Mouse (Mus musculus): ENCODE results near the gene Tmtc1. TPM values are rescaled to one million over a fixed set of nuclear protein-coding genes. Genes with fewer than 3 reads are reported as not detected.

Gene Tmtc1
- polyA plus RNA-seq, 1 experiment from 2014 or later: 0.81 TPM

GRCm38 (mm10) chr6:148397270-148397669, 46.9 kb downstream of the Tmtc1 start:
- Histone ChIP-seq H3K27me3 (ENCODE audit: control insufficient read depth, insufficient read depth, low read length) (no peaks in the 10 kb centered on the region), H3K9ac (replicated peaks; ENCODE audit: low read length) (no peak overlapping the region), H3K4me1 (ENCODE audit: control insufficient read depth, insufficient read depth, low read length) (no peaks in the 10 kb centered on the region), H3K9me3 (replicated peaks; ENCODE audit: control insufficient read depth, low read length) (no peaks in the 10 kb centered on the region), H3K36me3 (replicated peaks; ENCODE audit: control insufficient read depth, insufficient read depth, low read depth, low read length) (no peaks in the 10 kb centered on the region), H3K27ac (replicated peaks; ENCODE audit: low read depth, low read length) (no peak overlapping the region), H3K4me3 (ENCODE audit: low read depth, low read length) (no peak overlapping the region), H3K4me2 (ENCODE audit: low read depth, low read length) (no peak overlapping the region)
- ATAC-seq (replicated peaks; ENCODE audit: insufficient number of reproducible peaks, low FRiP score, low TSS enrichment, low read depth) (no peak), DNase-seq (ENCODE audit: low spot score) (no peak)
- 90% methylated on average over 5 of the region's 5 CpGs for WGBS

GRCm38 (mm10) chr6:148395272-148395671, 48.9 kb downstream of the Tmtc1 start:
- H3K27ac ChIP-seq (replicated peaks; ENCODE audit: low read depth, low read length): no peak overlapping the region
- no peaks in the 10 kb centered on the region for H3K4me1 ChIP-seq (ENCODE audit: control insufficient read depth, insufficient read depth, low read length)
- no peaks in the 10 kb centered on the region for H3K36me3 ChIP-seq (replicated peaks; ENCODE audit: control insufficient read depth, insufficient read depth, low read depth, low read length)
- no peaks in the 10 kb centered on the region for H3K9me3 ChIP-seq (replicated peaks; ENCODE audit: control insufficient read depth, low read length)
- no peaks in the 10 kb centered on the region for H3K27me3 ChIP-seq (ENCODE audit: control insufficient read depth, insufficient read depth, low read length)
- ATAC-seq (replicated peaks; ENCODE audit: insufficient number of reproducible peaks, low FRiP score, low TSS enrichment, low read depth): no peak
- no peak overlapping the region for H3K4me3 ChIP-seq (ENCODE audit: low read depth, low read length)
- H3K4me2 ChIP-seq (ENCODE audit: low read depth, low read length): no peak overlapping the region
- no peak for DNase-seq (ENCODE audit: low spot score)
- H3K9ac ChIP-seq (replicated peaks; ENCODE audit: low read length): no peak overlapping the region
- 86% methylated on average over 3 of the region's 3 CpGs for WGBS

GRCm38 (mm10) chr6:148394294-148394693, 49.9 kb downstream of the Tmtc1 start:
- 90% methylated on average over 3 of the region's 3 CpGs for WGBS
- no peak overlapping the region for H3K4me3 ChIP-seq (ENCODE audit: low read depth, low read length)
- H3K27me3 ChIP-seq (ENCODE audit: control insufficient read depth, insufficient read depth, low read length): no peaks in the 10 kb centered on the region
- H3K27ac ChIP-seq (replicated peaks; ENCODE audit: low read depth, low read length): no peak overlapping the region
- no peaks in the 10 kb centered on the region for H3K9me3 ChIP-seq (replicated peaks; ENCODE audit: control insufficient read depth, low read length)
- H3K4me2 ChIP-seq (ENCODE audit: low read depth, low read length): no peak overlapping the region
- H3K4me1 ChIP-seq (ENCODE audit: control insufficient read depth, insufficient read depth, low read length): no peaks in the 10 kb centered on the region
- no peaks in the 10 kb centered on the region for H3K36me3 ChIP-seq (replicated peaks; ENCODE audit: control insufficient read depth, insufficient read depth, low read depth, low read length)
- ATAC-seq (replicated peaks; ENCODE audit: insufficient number of reproducible peaks, low FRiP score, low TSS enrichment, low read depth) (no peak), DNase-seq (ENCODE audit: low spot score) (no peak)
- no peak overlapping the region for H3K9ac ChIP-seq (replicated peaks; ENCODE audit: low read length)

- 41% methylated on average over 10 of the region's 10 CpGs for WGBS
Observed at GRCm38 (mm10) chr6:148392147-148392546, 52.0 kb downstream of the Tmtc1 start.

GRCm38 (mm10) chr6:148391286-148391685, 52.9 kb downstream of the Tmtc1 start:
- no peaks in the 10 kb centered on the region for H3K4me1 ChIP-seq (ENCODE audit: control insufficient read depth, insufficient read depth, low read length)
- H3K4me3 ChIP-seq (ENCODE audit: low read depth, low read length): no peak overlapping the region
- ATAC-seq (replicated peaks; ENCODE audit: insufficient number of reproducible peaks, low FRiP score, low TSS enrichment, low read depth) (no peak), DNase-seq (ENCODE audit: low spot score) (no peak)
- no peak overlapping the region for H3K27ac ChIP-seq (replicated peaks; ENCODE audit: low read depth, low read length)
- H3K9me3 ChIP-seq (replicated peaks; ENCODE audit: control insufficient read depth, low read length): no peaks in the 10 kb centered on the region
- no peak overlapping the region for H3K4me2 ChIP-seq (ENCODE audit: low read depth, low read length)
- H3K36me3 ChIP-seq (replicated peaks; ENCODE audit: control insufficient read depth, insufficient read depth, low read depth, low read length): no peaks in the 10 kb centered on the region
- 76% methylated on average over 7 of the region's 7 CpGs for WGBS
- H3K27me3 ChIP-seq (ENCODE audit: control insufficient read depth, insufficient read depth, low read length): no peaks in the 10 kb centered on the region
- no peak overlapping the region for H3K9ac ChIP-seq (replicated peaks; ENCODE audit: low read length)

More at GRCm38 (mm10) chr6:148392147-148392546, 52.0 kb downstream of the Tmtc1 start:
- ATAC-seq (replicated peaks; ENCODE audit: insufficient number of reproducible peaks, low FRiP score, low TSS enrichment, low read depth) (no peak), DNase-seq (ENCODE audit: low spot score) (no peak)
- no peak overlapping the region for H3K4me2 ChIP-seq (ENCODE audit: low read depth, low read length)
- H3K27me3 ChIP-seq (ENCODE audit: control insufficient read depth, insufficient read depth, low read length): no peaks in the 10 kb centered on the region
- H3K9ac ChIP-seq (replicated peaks; ENCODE audit: low read length): no peak overlapping the region
- H3K4me3 ChIP-seq (ENCODE audit: low read depth, low read length): no peak overlapping the region
- H3K36me3 ChIP-seq (replicated peaks; ENCODE audit: control insufficient read depth, insufficient read depth, low read depth, low read length): no peaks in the 10 kb centered on the region
- no peak overlapping the region for H3K27ac ChIP-seq (replicated peaks; ENCODE audit: low read depth, low read length)
- H3K4me1 ChIP-seq (ENCODE audit: control insufficient read depth, insufficient read depth, low read length): no peaks in the 10 kb centered on the region
- no peaks in the 10 kb centered on the region for H3K9me3 ChIP-seq (replicated peaks; ENCODE audit: control insufficient read depth, low read length)

GRCm38 (mm10) chr6:148390630-148391276, 53.4 kb downstream of the Tmtc1 start:
- WGBS: 51% methylated on average over 4 of the region's 4 CpGs

GRCm38 (mm10) chr6:148387990-148388389, 56.2 kb downstream of the Tmtc1 start:
- Histone ChIP-seq H3K4me1 (ENCODE audit: control insufficient read depth, insufficient read depth, low read length) (no peaks in the 10 kb centered on the region), H3K27me3 (ENCODE audit: control insufficient read depth, insufficient read depth, low read length) (no peaks in the 10 kb centered on the region), H3K36me3 (replicated peaks; ENCODE audit: control insufficient read depth, insufficient read depth, low read depth, low read length) (no peaks in the 10 kb centered on the region), H3K9me3 (replicated peaks; ENCODE audit: control insufficient read depth, low read length) (no peaks in the 10 kb centered on the region), H3K4me3 (ENCODE audit: low read depth, low read length) (no peak overlapping the region), H3K4me2 (ENCODE audit: low read depth, low read length) (no peak overlapping the region), H3K9ac (replicated peaks; ENCODE audit: low read length) (no peak overlapping the region), H3K27ac (replicated peaks; ENCODE audit: low read depth, low read length) (no peak overlapping the region)
- 40% methylated on average over 1 of the region's 1 CpGs for WGBS
- ATAC-seq (replicated peaks; ENCODE audit: insufficient number of reproducible peaks, low FRiP score, low TSS enrichment, low read depth) (no peak), DNase-seq (ENCODE audit: low spot score) (no peak)

More at GRCm38 (mm10) chr6:148390630-148391276, 53.4 kb downstream of the Tmtc1 start:
- H3K36me3 ChIP-seq (replicated peaks; ENCODE audit: control insufficient read depth, insufficient read depth, low read depth, low read length): no peaks in the 10 kb centered on the region
- no peaks in the 10 kb centered on the region for H3K9me3 ChIP-seq (replicated peaks; ENCODE audit: control insufficient read depth, low read length)
- no peak overlapping the region for H3K27ac ChIP-seq (replicated peaks; ENCODE audit: low read depth, low read length)
- no peak overlapping the region for H3K4me3 ChIP-seq (ENCODE audit: low read depth, low read length)
- no peaks in the 10 kb centered on the region for H3K27me3 ChIP-seq (ENCODE audit: control insufficient read depth, insufficient read depth, low read length)
- no peak overlapping the region for H3K4me2 ChIP-seq (ENCODE audit: low read depth, low read length)
- H3K9ac ChIP-seq (replicated peaks; ENCODE audit: low read length): no peak overlapping the region
- no peaks in the 10 kb centered on the region for H3K4me1 ChIP-seq (ENCODE audit: control insufficient read depth, insufficient read depth, low read length)
- no peak for ATAC-seq (replicated peaks; ENCODE audit: insufficient number of reproducible peaks, low FRiP score, low TSS enrichment, low read depth)
- DNase-seq (ENCODE audit: low spot score): no peak

- no peaks in the 10 kb centered on the region for H3K27me3 ChIP-seq (ENCODE audit: control insufficient read depth, insufficient read depth, low read length)
- WGBS: 84% methylated on average over 6 of the region's 6 CpGs
- DNase-seq (ENCODE audit: low spot score) (no peak), ATAC-seq (replicated peaks; ENCODE audit: insufficient number of reproducible peaks, low FRiP score, low TSS enrichment, low read depth) (no peak)
- H3K4me1 ChIP-seq (ENCODE audit: control insufficient read depth, insufficient read depth, low read length): no peaks in the 10 kb centered on the region
- H3K9me3 ChIP-seq (replicated peaks; ENCODE audit: control insufficient read depth, low read length): no peaks in the 10 kb centered on the region
- H3K4me3 ChIP-seq (ENCODE audit: low read depth, low read length): no peak overlapping the region
- H3K27ac ChIP-seq (replicated peaks; ENCODE audit: low read depth, low read length): no peak overlapping the region
- no peak overlapping the region for H3K9ac ChIP-seq (replicated peaks; ENCODE audit: low read length)
- no peak overlapping the region for H3K4me2 ChIP-seq (ENCODE audit: low read depth, low read length)
- no peaks in the 10 kb centered on the region for H3K36me3 ChIP-seq (replicated peaks; ENCODE audit: control insufficient read depth, insufficient read depth, low read depth, low read length)
Observed at GRCm38 (mm10) chr6:148384111-148384895, 59.9 kb downstream of the Tmtc1 start.
